Mouse (Mus musculus) olfactory bulb, adult 2 months (tissue): ENCODE data around the gene Max.

Experiments used
- CTCF ChIP-seq: fragments of 200-500 bp; IDR thresholded peaks from 2 replicates; pipeline ENCODE4 v1.5.1; 2012; ENCODE audit warnings: low read depth, mild to moderate bottlenecking, low read length, moderate library complexity; ENCODE audit not compliant: insufficient read depth
- POLR2A ChIP-seq: fragments of 200-500 bp; IDR thresholded peaks from 2 replicates; pipeline ENCODE4 v1.6.1; 2012; ENCODE audit warnings: mild to moderate bottlenecking, low read depth, low read length, moderate library complexity; ENCODE audit not compliant: insufficient read depth

GRCm38 (mm10) chr12:76916163-76916562 lies 45.8 kb downstream of the Max start:
- no peak for TF ChIP-seq CTCF
- TF ChIP-seq POLR2A: no peak
